Mouse (Mus musculus): ENCODE results near the gene Safb2. TPM values are rescaled to one million over a fixed set of nuclear protein-coding genes. Genes with fewer than 3 reads are reported as not detected.
"Not testable (repeated sequence)": the region's sequence is repeated elsewhere in the genome, so short reads cannot be mapped to it uniquely, and the experiment has no call there.

Safb2 gene
- polyA plus RNA-seq, 1 experiment from 2014 or later: 100 TPM

GRCm38 (mm10) chr17:56615792-56616191 is 31.4 kb upstream of the Safb2 start:
- H3K27me3 ChIP-seq: no peaks in the 10 kb centered on the region
- no peak overlapping the region for H3K27ac ChIP-seq
- H3K36me3 ChIP-seq: peaks cover 66% of the 10 kb centered on the region
- ATAC-seq (ENCODE audit: insufficient number of reproducible peaks, insufficient read depth, low FRiP score, low TSS enrichment): no peak
- H3K9ac ChIP-seq: no peak overlapping the region
- H3K4me1 ChIP-seq: peaks cover 18% of the 10 kb centered on the region
- H3K4me3 ChIP-seq: no peak overlapping the region
- 93% methylated on average over 4 of the region's 4 CpGs for WGBS
- H3K4me2 ChIP-seq (replicated peaks): no peak overlapping the region
- no peaks in the 10 kb centered on the region for H3K9me3 ChIP-seq

- peak overlapping the region; percentile 68 for H3K4me3 ChIP-seq
- H3K4me2 ChIP-seq (replicated peaks): peak overlapping the region; percentile 96
- H3K36me3 ChIP-seq: peaks cover 61% of the 10 kb centered on the region
- H3K27ac ChIP-seq: no peak overlapping the region
- ATAC-seq (ENCODE audit: insufficient number of reproducible peaks, insufficient read depth, low FRiP score, low TSS enrichment): no peak
- no peaks in the 10 kb centered on the region for H3K27me3 ChIP-seq
- H3K9me3 ChIP-seq: no peaks in the 10 kb centered on the region
- peak overlapping the region; percentile 83 for H3K9ac ChIP-seq
- H3K4me1 ChIP-seq: peaks cover 22% of the 10 kb centered on the region
- WGBS: 87% methylated on average over 11 of the region's 11 CpGs
Measured at GRCm38 (mm10) chr17:56615136-56615784, 30.9 kb upstream of the Safb2 start.

- WGBS: 33% methylated on average over 14 of the region's 14 CpGs
- H3K36me3 ChIP-seq: peaks cover 54% of the 10 kb centered on the region
Measured at GRCm38 (mm10) chr17:56614391-56615135, 30.2 kb upstream of the Safb2 start.

GRCm38 (mm10) chr17:56613893-56614292 is 29.5 kb upstream of the Safb2 start:
- H3K9me3 ChIP-seq; H3K27me3 ChIP-seq; ATAC-seq (ENCODE audit: insufficient number of reproducible peaks, insufficient read depth, low FRiP score, low TSS enrichment): not testable (repeated sequence)
- Histone ChIP-seq H3K27ac (peak overlapping the region; percentile 94; the same call in 1 of the 2 replicates), H3K4me2 (replicated peaks) (peak overlapping the region; percentile 96), H3K4me3 (peak overlapping the region; percentile 68), H3K36me3 (peaks cover 47% of the 10 kb centered on the region), H3K4me1 (peaks cover 24% of the 10 kb centered on the region), H3K9ac (peak overlapping the region; percentile 83)
- WGBS: under 1% methylated on average over 26 of the region's 26 CpGs

More at GRCm38 (mm10) chr17:56614391-56615135, 30.2 kb upstream of the Safb2 start:
- Histone ChIP-seq H3K27ac (no peak overlapping the region), H3K27me3 (no peaks in the 10 kb centered on the region), H3K4me1 (peaks cover 23% of the 10 kb centered on the region), H3K4me3 (peak overlapping the region; percentile 68), H3K4me2 (replicated peaks) (peak overlapping the region; percentile 96), H3K9ac (peak overlapping the region; percentile 83), H3K9me3 (no peaks in the 10 kb centered on the region)
- ATAC-seq (ENCODE audit: insufficient number of reproducible peaks, insufficient read depth, low FRiP score, low TSS enrichment): no peak

- Histone ChIP-seq H3K9ac (peak within 1 kb of the TSS; percentile 83), H3K36me3 (peaks cover 41% of the 10 kb centered on the region), H3K27ac (peak within 1 kb of the TSS; percentile 94), H3K4me3 (peak within 1 kb of the TSS; percentile 68), H3K27me3 (no peaks in the 10 kb centered on the region), H3K4me2 (replicated peaks) (peak within 1 kb of the TSS; percentile 96), H3K9me3 (no peaks in the 10 kb centered on the region), H3K4me1 (peaks cover 29% of the 10 kb centered on the region)
- under 1% methylated on average over 52 of the region's 52 CpGs for WGBS
- peak; percentile 28 for ATAC-seq (ENCODE audit: insufficient number of reproducible peaks, insufficient read depth, low FRiP score, low TSS enrichment)
Measured at GRCm38 (mm10) chr17:56613236-56613844, 29.0 kb upstream of the Safb2 start, which contains the start of gene Rpl36. TSS of gene Rpl36 (plus strand) at chr17:56613416.

GRCm38 (mm10) chr17:56612565-56612939 is 28.2 kb upstream of the Safb2 start:
- Histone ChIP-seq H3K36me3 (peaks cover 36% of the 10 kb centered on the region), H3K4me1 (peaks cover 31% of the 10 kb centered on the region)
- not testable (repeated sequence) for H3K4me2 ChIP-seq (replicated peaks); H3K9me3 ChIP-seq; H3K4me3 ChIP-seq; ATAC-seq (ENCODE audit: insufficient number of reproducible peaks, insufficient read depth, low FRiP score, low TSS enrichment); H3K27me3 ChIP-seq; H3K9ac ChIP-seq; H3K27ac ChIP-seq
- 75% methylated on average over 10 of the region's 10 CpGs for WGBS

- 0 out of 2 replicates have a peak overlapping the region, but pooled peaks have one; percentile 2 for H3K9ac ChIP-seq
- H3K9me3 ChIP-seq: no peaks in the 10 kb centered on the region
- WGBS: 16% methylated on average over 14 of the region's 14 CpGs
- ATAC-seq (ENCODE audit: insufficient number of reproducible peaks, insufficient read depth, low FRiP score, low TSS enrichment): no peak
- H3K27ac ChIP-seq: no peak overlapping the region
- peaks cover 31% of the 10 kb centered on the region for H3K4me1 ChIP-seq
- H3K4me3 ChIP-seq: no peak overlapping the region
- H3K4me2 ChIP-seq (replicated peaks): no peak overlapping the region
- H3K27me3 ChIP-seq: no peaks in the 10 kb centered on the region
- H3K36me3 ChIP-seq: peaks cover 36% of the 10 kb centered on the region
Measured at GRCm38 (mm10) chr17:56611861-56612564, 27.6 kb upstream of the Safb2 start.

GRCm38 (mm10) chr17:56611323-56611722 is 26.9 kb upstream of the Safb2 start:
- H3K4me1 ChIP-seq: peaks cover 31% of the 10 kb centered on the region
- H3K27ac ChIP-seq: no peak overlapping the region
- H3K36me3 ChIP-seq: peaks cover 36% of the 10 kb centered on the region

GRCm38 (mm10) chr17:56609452-56610171 is 25.2 kb upstream of the Safb2 start, which contains the start of gene 2410015M20Rik:
TSS of gene 2410015M20Rik (minus strand) at chr17:56609771.
- Histone ChIP-seq H3K9ac (peak within 1 kb of the TSS; percentile 52), H3K36me3 (peaks cover 35% of the 10 kb centered on the region), H3K4me2 (replicated peaks) (peak within 1 kb of the TSS; percentile 78), H3K9me3 (no peaks in the 10 kb centered on the region), H3K4me3 (peak within 1 kb of the TSS; percentile 46), H3K4me1 (peaks cover 21% of the 10 kb centered on the region), H3K27me3 (no peaks in the 10 kb centered on the region), H3K27ac (peak within 1 kb of the TSS; percentile 46)
- ATAC-seq (ENCODE audit: insufficient number of reproducible peaks, insufficient read depth, low FRiP score, low TSS enrichment): peak; percentile 82
- under 1% methylated on average over 44 of the region's 44 CpGs for WGBS

More at GRCm38 (mm10) chr17:56611323-56611722, 26.9 kb upstream of the Safb2 start:
- Histone ChIP-seq H3K9me3 (no peaks in the 10 kb centered on the region), H3K9ac (no peak overlapping the region), H3K4me2 (replicated peaks) (no peak overlapping the region), H3K4me3 (0 out of 2 replicates have a peak overlapping the region, but pooled peaks have one; percentile 6), H3K27me3 (no peaks in the 10 kb centered on the region)
- no peak for ATAC-seq (ENCODE audit: insufficient number of reproducible peaks, insufficient read depth, low FRiP score, low TSS enrichment)
- 75% methylated on average over 2 of the region's 2 CpGs for WGBS

GRCm38 (mm10) chr17:56608699-56609098 is 24.3 kb upstream of the Safb2 start:
- ATAC-seq (ENCODE audit: insufficient number of reproducible peaks, insufficient read depth, low FRiP score, low TSS enrichment): no peak
- H3K4me2 ChIP-seq (replicated peaks): peak overlapping the region; percentile 78
- H3K9ac ChIP-seq: peak overlapping the region; percentile 52
- WGBS: 56% methylated on average over 5 of the region's 5 CpGs
- peak overlapping the region; percentile 1; the same call in 1 of the 2 replicates for H3K27ac ChIP-seq
- H3K4me1 ChIP-seq: peaks cover 16% of the 10 kb centered on the region
- H3K27me3 ChIP-seq: no peaks in the 10 kb centered on the region
- no peaks in the 10 kb centered on the region for H3K9me3 ChIP-seq
- H3K36me3 ChIP-seq: peaks cover 39% of the 10 kb centered on the region
- peak overlapping the region; percentile 46 for H3K4me3 ChIP-seq

All from embryonic facial prominence, embryonic 12.5 days (tissue).